Mouse (Mus musculus) forebrain, embryonic 12.5 days (tissue): ENCODE results near the gene Klhl5. TPM values are rescaled to one million over a fixed set of nuclear protein-coding genes. Genes with fewer than 3 reads are reported as not detected.
A peak's percentile ranks its signal among the peaks of the same experiment; 100 is the strongest.
"Not testable (repeated sequence)": the region's sequence is repeated elsewhere in the genome, so short reads cannot be mapped to it uniquely, and the experiment has no call there.

Experiments used
- ATAC-seq: fragments of 200-750 bp; cut with Nextera tagmentation; 2 replicates; pipeline ENCODE4 v1.8.0; 2017; ENCODE audit warnings: moderate TSS enrichment; ENCODE audit not compliant: low FRiP score
- H3K27ac ChIP-seq: fragments of 300-500 bp; sonication (generic); 2 replicates; pipeline ENCODE4 v1.5.1; 2016; ENCODE audit warnings: mild to moderate bottlenecking
- H3K27me3 ChIP-seq: fragments of 300-500 bp; sonication (generic); 2 replicates; pipeline ENCODE4 v1.6.1; 2016; ENCODE audit warnings: mild to moderate bottlenecking
- H3K36me3 ChIP-seq: fragments of 300-500 bp; sonication (generic); replicated peaks from 2 replicates; pipeline ENCODE4 v1.6.1; 2016; ENCODE audit warnings: mild to moderate bottlenecking
- H3K4me1 ChIP-seq: fragments of 300-500 bp; sonication (generic); 2 replicates; pipeline ENCODE4 v1.6.1; 2016
- H3K4me2 ChIP-seq: fragments of 300-500 bp; sonication (generic); 2 replicates; pipeline ENCODE4 v1.6.1; 2016; ENCODE audit warnings: mild to moderate bottlenecking, moderate library complexity
- H3K4me3 ChIP-seq: fragments of 300-500 bp; sonication (generic); replicated peaks from 2 replicates; pipeline ENCODE4 v1.5.1; 2016; ENCODE audit warnings: mild to moderate bottlenecking
- H3K9ac ChIP-seq: fragments of 300-500 bp; sonication (generic); 2 replicates; pipeline ENCODE4 v1.6.1; 2016; ENCODE audit warnings: mild to moderate bottlenecking
- H3K9me3 ChIP-seq: fragments of 300-500 bp; sonication (generic); 2 replicates; pipeline ENCODE4 v1.6.1; 2016
- WGBS: fragments of 180-500 bp; shearing (Covaris S2); methylation state at CpG from one replicate; pipeline ENCODE4 v1.1.7; 2016; 5-methylcytosine and 5-hydroxymethylcytosine counted together
- polyA plus RNA-seq: library from polyadenylated mRNA; unstranded; fragments of >200 nt; fragmentation: Nextera tagmentation; extraction: Ambion mirVana; gene quantifications from 2 replicates; pipeline ENCODE4 v1.2.1, GENCODE M21; 2016

The Klhl5 gene
- polyA plus RNA-seq, 1 experiment from 2014 or later = 47.6 TPM

DNA sequence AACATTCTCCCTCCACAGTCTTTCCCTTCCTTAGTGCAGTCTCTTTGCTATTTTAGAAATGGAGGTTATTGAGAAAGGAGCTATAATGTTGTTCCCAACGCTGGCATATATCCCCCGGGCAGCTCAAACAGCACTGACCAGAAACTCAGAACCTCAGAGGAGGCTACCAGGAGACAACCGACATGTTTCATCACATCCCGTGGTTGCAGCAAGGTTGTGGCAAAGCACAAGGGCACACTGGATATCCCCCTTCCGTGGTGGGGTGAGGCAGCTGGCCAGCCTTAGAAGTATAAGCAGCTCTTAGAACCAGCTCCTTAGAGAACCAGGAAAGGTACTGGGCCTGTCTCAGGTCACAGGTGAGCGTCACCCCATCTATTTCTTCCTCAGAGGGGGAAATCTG is 5.7 kb upstream of the Klhl5 start:
- H3K27ac ChIP-seq = no peak overlapping the region
- no peak for ATAC-seq
- H3K4me2 ChIP-seq = no peak overlapping the region
- no peak overlapping the region for H3K9ac ChIP-seq
- H3K9me3 ChIP-seq = no peaks in the 10 kb centered on the region
- no peak overlapping the region for H3K4me3 ChIP-seq
- H3K36me3 ChIP-seq = no peaks in the 10 kb centered on the region
- peaks cover 3% of the 10 kb centered on the region for H3K4me1 ChIP-seq
- no peaks in the 10 kb centered on the region for H3K27me3 ChIP-seq
- WGBS = 89% methylated on average over 6 of the region's 6 CpGs

DNA sequence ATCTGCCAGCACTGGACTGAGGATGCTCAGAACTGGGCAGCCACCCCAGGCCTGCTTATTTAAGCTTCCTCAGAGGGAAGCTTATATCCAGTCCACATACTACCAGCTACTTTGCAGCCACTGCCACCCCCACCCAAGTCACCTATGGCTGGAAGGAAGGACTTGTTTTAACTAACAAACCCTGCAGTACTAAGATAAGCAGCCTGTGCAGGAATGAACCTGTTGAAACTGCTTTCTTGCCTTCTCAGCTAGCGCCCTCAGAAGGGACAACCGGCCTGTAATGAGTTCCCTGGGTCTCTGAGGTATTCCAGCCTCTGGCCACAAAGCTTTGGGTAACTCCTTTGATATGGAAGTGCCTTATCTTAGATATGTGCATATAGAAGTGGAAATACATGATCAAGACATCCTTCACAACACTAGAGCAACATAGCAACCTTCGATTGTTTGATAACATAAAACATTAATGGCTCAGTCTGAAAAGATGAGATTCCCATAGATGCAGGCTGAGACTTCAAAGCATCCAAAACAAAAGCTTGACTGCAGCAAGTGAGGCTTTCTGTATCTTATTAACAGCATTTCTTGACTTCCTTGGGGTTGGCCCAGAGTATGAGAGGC is 5.2 kb upstream of the Klhl5 start:
- Histone ChIP-seq H3K27me3 (no peaks in the 10 kb centered on the region), H3K9me3 (no peaks in the 10 kb centered on the region), H3K36me3 (no peaks in the 10 kb centered on the region), H3K4me1 (peaks cover 7% of the 10 kb centered on the region), H3K27ac (no peak overlapping the region), H3K9ac (no peak overlapping the region), H3K4me2 (no peak overlapping the region), H3K4me3 (no peak overlapping the region)
- WGBS = 68% methylated on average over 3 of the region's 3 CpGs
- ATAC-seq = no peak

DNA sequence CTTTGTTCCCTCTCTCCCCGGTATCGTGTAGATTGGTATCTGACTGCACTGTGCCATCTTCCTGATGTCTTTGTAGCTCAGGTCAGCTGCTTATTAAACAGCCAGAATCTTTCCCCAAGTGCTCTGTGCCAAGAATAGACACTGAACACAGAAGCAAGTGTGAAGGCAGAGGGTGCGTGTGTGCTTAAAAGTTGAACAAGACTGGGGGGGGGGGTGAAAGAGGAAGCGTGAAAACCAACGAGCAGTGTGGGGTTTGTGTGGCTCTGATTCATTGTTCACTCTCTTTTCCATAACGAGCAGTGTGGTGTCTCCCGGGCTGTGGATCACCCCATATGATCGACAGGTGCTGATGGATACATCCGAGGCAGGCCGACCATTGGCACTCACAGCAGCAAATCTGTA is 4.7 kb upstream of the Klhl5 start:
- Histone ChIP-seq H3K9ac (no peak overlapping the region), H3K27me3 (no peaks in the 10 kb centered on the region), H3K36me3 (no peaks in the 10 kb centered on the region), H3K4me1 (peaks cover 7% of the 10 kb centered on the region), H3K4me3 (no peak overlapping the region), H3K9me3 (no peaks in the 10 kb centered on the region), H3K4me2 (no peak overlapping the region), H3K27ac (no peak overlapping the region)
- ATAC-seq = no peak
- 54% methylated on average over 10 of the region's 10 CpGs for WGBS

DNA sequence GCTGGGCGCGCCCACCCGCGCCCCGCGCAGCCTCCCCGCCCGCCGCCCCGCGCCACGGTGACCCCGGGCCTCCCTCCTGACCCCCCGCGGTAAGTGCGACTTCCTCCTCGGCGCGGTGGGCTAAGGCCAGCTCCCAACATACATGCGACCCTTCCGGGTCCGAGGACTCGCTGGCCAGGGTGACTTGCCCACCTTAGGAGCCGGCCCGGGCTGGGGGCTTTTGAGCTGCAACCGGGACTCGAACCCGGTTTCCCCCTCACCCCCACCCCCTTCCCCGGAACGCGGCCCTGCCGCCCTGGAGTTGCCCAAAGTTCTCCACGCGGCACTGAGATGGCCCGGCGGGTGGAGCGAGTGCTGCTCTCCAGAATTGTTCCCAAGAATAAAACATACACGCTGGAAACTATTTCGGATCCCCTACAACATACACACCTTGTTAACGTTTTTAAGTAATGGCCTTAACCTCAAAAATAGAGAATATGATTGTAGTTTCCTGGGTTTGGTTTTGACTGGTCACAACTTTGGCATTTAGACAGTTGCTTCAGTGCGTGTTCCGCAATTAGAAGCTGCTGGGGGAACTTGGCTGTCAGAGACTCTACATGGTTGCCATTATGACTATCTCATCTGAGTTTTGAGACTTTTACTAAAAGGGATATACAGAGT is 564 bp downstream of the Klhl5 start:
- ATAC-seq = peak; percentile 62
- H3K9me3 ChIP-seq = no peaks in the 10 kb centered on the region
- H3K36me3 ChIP-seq = no peaks in the 10 kb centered on the region

DNA sequence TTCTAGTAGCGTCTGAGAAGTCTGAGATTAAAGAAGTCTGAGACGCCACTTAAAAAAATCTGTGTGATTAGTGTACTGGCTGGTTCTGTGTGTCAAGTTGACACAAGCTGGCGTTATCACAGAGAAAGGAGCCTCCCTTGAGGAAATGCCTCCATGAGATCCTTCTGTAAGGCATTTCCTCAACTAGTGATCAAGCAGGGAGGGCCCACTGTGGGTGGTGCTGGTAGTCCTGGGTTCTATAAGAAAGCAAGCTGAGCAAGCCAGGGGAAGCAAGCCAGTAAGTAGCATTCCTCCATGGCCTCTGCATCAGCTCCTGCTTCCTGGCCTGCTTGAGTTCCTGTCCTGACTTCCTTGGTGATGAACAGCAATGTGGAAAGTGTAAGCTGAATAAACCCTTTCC is 4.9 kb downstream of the Klhl5 start:
- not testable (repeated sequence) for H3K27ac ChIP-seq, H3K4me3 ChIP-seq, H3K9ac ChIP-seq, H3K4me2 ChIP-seq, H3K27me3 ChIP-seq, H3K36me3 ChIP-seq, H3K4me1 ChIP-seq, H3K9me3 ChIP-seq, ATAC-seq
- 68% methylated on average over 3 of the region's 3 CpGs for whole genome bisulfite sequencing

More for the DNA sequence above, 564 bp downstream of the Klhl5 start:
- H3K4me1 ChIP-seq = peaks cover 14% of the 10 kb centered on the region
- 4% methylated on average over 28 of the region's 42 CpGs for WGBS
- H3K4me3 ChIP-seq = peak overlapping the region; percentile 93
- peak overlapping the region; percentile 79 for H3K4me2 ChIP-seq
- H3K27ac ChIP-seq = peak overlapping the region; percentile 66
- H3K27me3 ChIP-seq = no peaks in the 10 kb centered on the region
- peak overlapping the region; percentile 84 for H3K9ac ChIP-seq

DNA sequence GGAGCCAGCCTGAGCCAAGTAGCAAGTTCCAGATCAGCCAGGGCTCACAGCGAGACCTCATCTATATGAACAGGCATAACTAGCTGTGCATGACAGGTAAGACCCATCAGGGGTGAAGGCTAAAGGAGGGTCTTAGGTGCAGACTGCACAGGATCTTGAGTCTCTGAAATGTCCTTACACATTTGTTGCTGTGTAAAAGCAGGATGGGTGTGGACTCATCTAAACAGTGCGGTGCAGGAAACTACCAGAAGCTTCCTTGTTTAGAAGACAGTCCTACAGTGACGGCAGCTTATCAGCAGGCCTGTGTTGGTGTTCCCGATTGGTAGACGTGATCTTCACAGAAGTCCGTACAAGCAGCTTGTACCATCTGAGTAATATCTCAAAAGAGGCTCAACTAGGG is 6.0 kb downstream of the Klhl5 start:
- Histone ChIP-seq H3K27me3 (no peaks in the 10 kb centered on the region), H3K36me3 (0 out of 2 replicates have a peak, but pooled peaks cover 4% of the 10 kb centered on the region), H3K9me3 (no peaks in the 10 kb centered on the region), H3K27ac (no peak overlapping the region), H3K4me1 (peaks cover under 1% of the 10 kb centered on the region; the same call in 1 of the 2 replicates), H3K4me3 (no peak overlapping the region), H3K4me2 (no peak overlapping the region), H3K9ac (no peak overlapping the region)
- no peak for ATAC-seq
- WGBS = 93% methylated on average over 6 of the region's 6 CpGs

DNA sequence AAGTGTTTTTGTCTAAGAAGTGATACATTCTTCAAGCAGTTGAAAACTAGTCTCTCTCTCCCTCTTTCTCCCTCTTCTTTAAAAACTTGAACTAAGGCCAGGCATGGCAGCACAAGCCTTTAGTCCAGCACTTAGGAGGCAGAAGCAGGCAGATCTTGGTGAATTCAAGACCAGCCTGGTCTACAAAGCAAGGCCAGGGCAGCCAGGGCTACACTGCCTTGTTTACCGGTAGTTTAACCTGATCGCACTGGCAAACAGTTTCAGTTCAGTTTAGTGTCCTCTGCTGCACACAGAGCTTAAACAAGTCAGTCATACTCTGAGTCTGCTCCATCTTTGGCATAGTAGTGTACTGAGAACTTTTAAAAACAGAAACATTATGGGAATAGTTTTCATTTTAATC is 9.4 kb downstream of the Klhl5 start:
- Histone ChIP-seq H3K36me3 (0 out of 2 replicates have a peak, but pooled peaks cover 4% of the 10 kb centered on the region), H3K27ac (no peak overlapping the region), H3K4me2 (no peak overlapping the region), H3K9ac (no peak overlapping the region), H3K27me3 (no peaks in the 10 kb centered on the region), H3K9me3 (no peaks in the 10 kb centered on the region), H3K4me1 (no peaks in the 10 kb centered on the region), H3K4me3 (no peak overlapping the region)
- no peak for ATAC-seq
- 85% methylated on average over 2 of the region's 2 CpGs for WGBS

DNA sequence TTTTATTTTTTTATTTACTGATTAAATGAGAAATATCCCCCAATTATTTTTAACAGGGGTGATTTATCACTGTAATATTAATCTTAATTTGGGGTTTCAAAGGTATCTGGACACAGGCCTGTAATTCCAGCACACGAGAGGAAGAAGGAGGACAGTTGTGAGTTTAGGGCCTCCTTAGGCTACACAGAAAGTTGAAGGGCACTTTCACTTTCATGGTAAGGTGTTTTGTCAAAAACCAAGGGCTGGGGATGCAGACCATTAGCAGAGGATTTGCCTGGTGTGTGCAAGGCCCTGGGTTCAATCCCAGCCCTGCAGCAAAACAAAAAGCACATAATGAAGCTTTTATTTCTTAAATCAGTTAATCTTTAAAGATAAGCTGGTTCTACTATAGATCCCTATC is 12.2 kb downstream of the Klhl5 start:
- H3K27me3 ChIP-seq = no peaks in the 10 kb centered on the region
- no peak overlapping the region for H3K27ac ChIP-seq
- no peak for ATAC-seq
- 85% methylated on average over 1 of the region's 1 CpGs for WGBS
- H3K9ac ChIP-seq = no peak overlapping the region
- H3K9me3 ChIP-seq = no peaks in the 10 kb centered on the region
- no peak overlapping the region for H3K4me3 ChIP-seq
- 0 out of 2 replicates have a peak, but pooled peaks cover 4% of the 10 kb centered on the region for H3K36me3 ChIP-seq
- no peaks in the 10 kb centered on the region for H3K4me1 ChIP-seq
- H3K4me2 ChIP-seq = no peak overlapping the region

DNA sequence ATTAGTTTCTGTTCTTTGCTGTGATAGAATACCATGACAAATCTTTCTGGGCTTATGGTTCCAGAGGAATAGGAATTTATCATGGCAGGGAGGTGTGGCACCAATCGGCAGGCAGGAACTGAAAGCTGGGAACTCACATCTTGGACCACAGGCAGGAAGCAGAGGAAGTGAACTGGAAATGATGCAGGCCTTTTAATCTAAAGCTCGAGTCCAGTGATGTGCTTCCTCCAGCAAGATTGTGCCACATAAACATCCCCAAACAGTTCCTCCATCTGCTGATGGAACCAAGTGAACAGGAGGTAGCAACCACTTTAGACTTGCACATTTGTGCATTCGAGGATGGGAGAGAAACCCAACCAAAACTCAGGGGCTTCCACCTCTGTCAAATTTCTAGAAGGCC is 12.6 kb downstream of the Klhl5 start:
- 65% methylated on average over 3 of the region's 3 CpGs for WGBS
- Histone ChIP-seq H3K9ac (no peak overlapping the region), H3K36me3 (0 out of 2 replicates have a peak, but pooled peaks cover 4% of the 10 kb centered on the region), H3K9me3 (no peaks in the 10 kb centered on the region), H3K4me3 (no peak overlapping the region), H3K4me1 (no peaks in the 10 kb centered on the region), H3K27me3 (no peaks in the 10 kb centered on the region), H3K4me2 (no peak overlapping the region), H3K27ac (no peak overlapping the region)
- ATAC-seq = no peak

DNA sequence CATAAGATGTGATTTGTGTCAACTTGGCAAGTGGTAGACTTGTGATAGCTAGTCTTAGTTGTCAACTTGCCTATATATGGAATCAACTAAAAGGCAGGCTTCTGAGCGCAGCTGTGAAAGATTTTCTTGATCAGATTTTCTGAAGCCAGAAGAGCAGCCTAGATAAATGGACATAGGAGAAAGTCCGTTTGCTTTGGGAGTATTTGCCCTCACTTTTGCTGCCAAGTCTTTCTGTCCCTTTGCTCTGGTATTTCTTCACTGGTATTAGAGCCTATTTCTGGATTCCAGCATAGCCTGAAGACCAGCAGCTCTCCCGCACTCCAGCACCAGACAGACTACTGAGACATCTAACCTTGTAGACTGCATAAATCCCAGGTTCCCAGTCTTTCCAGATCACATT is 15.3 kb downstream of the Klhl5 start:
- Histone ChIP-seq H3K9me3 (no peaks in the 10 kb centered on the region), H3K9ac (no peak overlapping the region), H3K4me1 (no peaks in the 10 kb centered on the region), H3K4me2 (no peak overlapping the region), H3K36me3 (no peaks in the 10 kb centered on the region), H3K4me3 (no peak overlapping the region), H3K27ac (no peak overlapping the region), H3K27me3 (no peaks in the 10 kb centered on the region)
- no peak for ATAC-seq
- WGBS = 92% methylated on average over 3 of the region's 3 CpGs

DNA sequence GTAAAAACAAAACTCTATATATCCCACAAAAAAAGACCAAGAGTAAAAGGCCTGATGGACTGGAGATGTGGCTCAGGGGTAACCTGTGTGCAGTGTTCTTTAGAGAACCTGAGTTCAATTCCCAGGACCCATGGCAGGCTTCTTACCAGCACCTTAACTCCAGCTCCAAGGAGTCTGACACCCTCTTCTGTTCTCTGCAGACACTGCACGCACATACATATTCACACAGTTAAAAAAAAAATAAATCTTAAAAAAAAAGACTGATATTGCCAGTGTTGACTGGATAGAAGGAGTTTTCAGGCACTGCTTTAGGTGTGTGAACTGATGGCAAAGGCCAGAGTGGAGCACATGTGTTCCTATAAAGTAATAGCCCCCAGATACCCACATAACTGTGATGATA is 18.8 kb downstream of the Klhl5 start:
- no peaks in the 10 kb centered on the region for H3K9me3 ChIP-seq
- H3K36me3 ChIP-seq = no peaks in the 10 kb centered on the region
- no peak for ATAC-seq
- 91% methylated on average over 1 of the region's 1 CpGs for WGBS
- H3K4me1 ChIP-seq = peaks cover 21% of the 10 kb centered on the region
- H3K4me2 ChIP-seq = no peak overlapping the region
- no peak overlapping the region for H3K4me3 ChIP-seq
- no peak overlapping the region for H3K27ac ChIP-seq
- H3K9ac ChIP-seq = no peak overlapping the region
- no peaks in the 10 kb centered on the region for H3K27me3 ChIP-seq

DNA sequence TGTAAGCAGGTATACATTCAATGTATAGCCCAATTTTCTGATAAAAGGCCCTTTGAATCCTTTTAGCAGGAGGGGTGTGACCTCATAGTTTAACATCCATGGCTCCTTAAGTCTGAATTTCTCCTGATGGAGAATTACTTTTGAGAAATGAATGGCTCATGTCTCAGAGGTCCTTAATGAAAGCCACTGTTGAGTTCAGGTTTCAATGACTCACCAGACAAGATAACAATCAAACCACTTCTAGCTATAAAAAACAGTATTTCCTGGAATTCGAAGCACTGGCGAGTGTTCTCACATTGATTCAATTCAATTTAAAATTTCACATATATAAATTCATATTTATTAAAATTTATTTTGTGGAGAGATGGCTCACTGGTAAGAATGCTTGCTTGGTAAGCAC is 21.1 kb downstream of the Klhl5 start:
- no peak for ATAC-seq
- Histone ChIP-seq H3K27ac (peak overlapping the region; percentile 61; the same call in 1 of the 2 replicates), H3K36me3 (no peaks in the 10 kb centered on the region), H3K9me3 (no peaks in the 10 kb centered on the region), H3K4me3 (no peak overlapping the region), H3K4me1 (peaks cover 21% of the 10 kb centered on the region), H3K9ac (no peak overlapping the region), H3K27me3 (no peaks in the 10 kb centered on the region), H3K4me2 (no peak overlapping the region)
- 45% methylated on average over 2 of the region's 2 CpGs for WGBS
